Mouse (Mus musculus) CH12.LX (cell line): ENCODE results near the gene Ciz1.

Experiments
- CTCF ChIP-seq, 2 experiments: IDR thresholded peaks in 1 of 2; conservative IDR thresholded peaks in 1 of 2; 2 replicates each; pipeline ENCODE4 v1.5.1; 2011 to 2012; ENCODE audit warnings: low read depth in 2 of 2, low read length in 2 of 2, improper control_type of control experiment in 1 of 2, inconsistent platforms in 1 of 2, mild to moderate bottlenecking in 1 of 2, moderate library complexity in 1 of 2
- EP300 ChIP-seq: IDR thresholded peaks from 2 replicates; pipeline ENCODE4 v1.6.1; 2011; ENCODE audit warnings: low read length, improper control_type of control experiment
- HCFC1 ChIP-seq: IDR thresholded peaks from 2 replicates; pipeline ENCODE4 v1.6.1; 2012; ENCODE audit warnings: low read depth, mild to moderate bottlenecking, inconsistent platforms, low read length, improper control_type of control experiment
- MXI1 ChIP-seq: IDR thresholded peaks from 2 replicates; pipeline ENCODE4 v1.6.1; 2011; ENCODE audit warnings: mild to moderate bottlenecking, low read depth, low read length, improper control_type of control experiment
- NRF1 ChIP-seq: IDR thresholded peaks from 2 replicates; pipeline ENCODE4 v1.6.1; 2014; ENCODE audit warnings: low read depth, mild to moderate bottlenecking, inconsistent platforms, low read length, improper control_type of control experiment, moderate library complexity
- PAX5 ChIP-seq: IDR thresholded peaks from 2 replicates; pipeline ENCODE4 v1.6.1; 2012; ENCODE audit warnings: low read length, inconsistent platforms, mixed read lengths
- POLR2A ChIP-seq: IDR thresholded peaks from 2 replicates; pipeline ENCODE4 v1.6.1; 2011; ENCODE audit warnings: low read depth, mild to moderate bottlenecking, improper control_type of control experiment, low read length
- USF1 ChIP-seq: IDR thresholded peaks from 2 replicates; pipeline ENCODE4 v1.6.1; 2014; ENCODE audit warnings: low read depth, mild to moderate bottlenecking, inconsistent platforms, low read length, improper control_type of control experiment
- ZKSCAN1 ChIP-seq: IDR thresholded peaks from 2 replicates; pipeline ENCODE4 v1.6.1; 2012; ENCODE audit warnings: low read depth, inconsistent platforms, low read length, improper control_type of control experiment, borderline replicate concordance
- ZNF384 ChIP-seq: IDR thresholded peaks from 2 replicates; pipeline ENCODE4 v1.6.1; 2012; ENCODE audit warnings: low read depth, low read length, improper control_type of control experiment, inconsistent platforms

DNA sequence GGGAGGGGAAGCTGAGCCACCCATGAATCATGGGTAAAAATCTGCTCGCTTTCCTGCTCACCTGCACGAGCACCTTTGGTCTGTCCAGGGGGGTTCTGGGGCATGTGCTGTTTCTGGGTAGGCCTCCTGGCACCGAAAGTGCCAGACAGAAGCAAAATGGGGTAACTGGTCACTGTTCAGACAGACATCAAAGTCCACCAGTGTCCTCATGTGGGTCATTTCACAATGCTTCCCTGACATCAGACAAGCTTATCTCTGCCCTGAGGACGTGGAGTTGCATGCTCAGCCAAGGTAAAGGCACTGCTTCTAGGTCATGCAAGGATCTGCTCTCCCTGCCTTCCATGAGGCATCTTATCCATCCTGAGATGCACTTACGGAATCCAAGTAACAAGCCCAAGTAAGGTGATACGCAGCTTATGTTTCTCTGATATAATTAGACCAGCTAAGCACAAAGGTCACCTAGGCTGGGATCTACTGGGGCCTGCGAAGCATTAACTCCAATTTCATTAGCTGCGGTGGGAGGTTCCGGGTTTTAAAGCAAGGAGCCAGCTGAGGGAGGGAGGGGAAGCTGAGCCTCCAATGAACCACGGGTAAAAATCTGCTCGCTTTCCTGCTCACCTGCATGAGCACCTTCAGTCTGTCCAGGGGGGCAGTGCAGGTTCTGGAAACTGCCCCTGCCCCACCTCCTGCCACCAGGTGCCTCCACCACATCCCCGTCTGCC, 66.5 kb downstream of the Ciz1 start:
- TF ChIP-seq POLR2A (no peak), PAX5 (no peak), CTCF (conservative IDR thresholded peaks at IDR 0.05 in 1 of 2, IDR thresholded peaks at IDR 0.05 in 1 of 2; ENCODE audit: low read depth in 2 of 2, low read length in 2 of 2) (no peak), USF1 (no peak), ZNF384 (no peak), NRF1 (no peak), ZKSCAN1 (no peak), EP300 (no peak), HCFC1 (no peak), MXI1 (no peak)
